Mouse (Mus musculus): ENCODE measurements around the gene Gm28827.
"Not testable (repeated sequence)": the region's sequence is repeated elsewhere in the genome, so short reads cannot be mapped to it uniquely, and the experiment has no call there.

Gene Gm28827

DNA sequence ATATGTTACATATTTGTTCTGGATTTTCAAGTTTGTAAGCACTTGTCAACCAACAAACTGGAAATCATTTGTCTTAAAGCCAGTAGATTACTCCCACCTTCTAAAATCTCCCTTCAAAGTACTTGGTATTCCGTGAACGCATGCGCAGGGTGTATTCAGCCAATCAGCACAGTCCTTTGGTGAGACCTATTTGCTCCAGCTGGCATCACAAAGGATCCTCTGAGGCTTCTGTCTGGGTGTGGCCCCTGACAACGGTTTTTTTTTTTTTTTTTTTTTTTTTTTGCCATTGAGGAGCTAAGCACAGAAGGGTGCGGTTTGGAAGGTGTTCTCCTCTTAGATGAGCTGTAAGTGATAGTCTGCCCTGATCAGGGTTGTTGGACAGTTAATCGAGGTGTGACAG is at the start of gene Gm28827:
TSS of gene Gm28827 (plus strand) at position 301 of the 400 bp plus-strand sequence.
- DNase-seq = not testable (repeated sequence)
